ENCODE assay signal across 14 mouse cellular contexts in genomic region chr13:48913141-48913540, GRCm38 (mm10). TPM values are rescaled to one million over a fixed set of nuclear protein-coding genes. Genes with fewer than 3 reads are reported as not detected.
DNase-seq lines count a peak whose midpoint lies in the region; ATAC-seq and TF ChIP-seq lines count a peak whose summit lies in the region.
"Had no signal": no experiment of that assay in that cellular context is flagged by ENCODE, and none has a peak within 500 bp of the region (broad histone marks: within the 10 kb centered on the region; RNA-seq: fewer than 3 reads in every experiment).

No protein-coding gene starts in this region.

- no peak for ATAC-seq in heart, embryonic 13.5 days (ENCODE audit: extremely low read depth, insufficient number of reproducible peaks, low FRiP score, low TSS enrichment)
- peak; percentile 32 for ATAC-seq in Patski
- ATAC-seq in hindbrain, embryonic 14.5 days (ENCODE audit: low FRiP score) = no peak
- ATAC-seq: activated CD4-positive, CD25-positive, alpha-beta regulatory T cell, adult 4 months; forebrain, embryonic 13.5 days; forebrain, embryonic 15.5 days; forebrain, postnatal 0 days had no signal

- POLR2A ChIA-PET in Patski (lab: Charles Lee) = interaction anchor here (0.8 to 1.3 kb wide), 3 partner anchors 10 to 40 kb away, joined by 3 read pairs; no protein-coding TSS in a partner anchor

- H3K36me3 ChIP-seq in heart, embryonic 13.5 days = peaks cover 89% of the 10 kb centered on the region
- peaks cover 55% of the 10 kb centered on the region for H3K36me3 ChIP-seq in hindbrain, embryonic 14.5 days (replicated peaks; ENCODE audit: control insufficient read depth, insufficient read depth)

- no peak for DNase-seq in heart, adult 9 months (ENCODE audit: low spot score in 2 of 2)
- DNase-seq in MN1 (ENCODE audit: low spot score) = peak; percentile 34
- no peak for DNase-seq in Patski (ENCODE audit: low read depth, low spot score)
- DNase-seq in cerebellum, adult 9-11 months = no peak
- DNase-seq in hindbrain, embryonic 14.5 days (ENCODE audit: low spot score) = no peak
- DNase-seq: cerebellum, adult 8-10 months had no signal

- H3K4me2 ChIP-seq in heart, embryonic 13.5 days = no peak overlapping the region
- no peak overlapping the region for H3K4me2 ChIP-seq in hindbrain, embryonic 14.5 days (replicated peaks)
- H3K4me2 ChIP-seq: embryonic facial prominence, embryonic 12.5 days; forebrain, embryonic 13.5 days; forebrain, embryonic 15.5 days had no signal

- in situ Hi-C loops in Patski (cut with MboI; ENCODE audit: low pct_unique_long_range_greater_than_20kb) = no loop called here

- H3K27ac ChIP-seq in heart, embryonic 13.5 days (replicated peaks) = 0 out of 2 replicates have a peak overlapping the region, but pooled peaks have one; percentile 24
- H3K27ac ChIP-seq in olfactory bulb, adult 2 months (ENCODE audit: insufficient read depth, low read depth, low read length) = 0 out of 2 replicates have a peak overlapping the region, but pooled peaks have one; percentile 20
- no peak overlapping the region for H3K27ac ChIP-seq in hindbrain, embryonic 14.5 days
- H3K27ac ChIP-seq: embryonic facial prominence, embryonic 10.5 days; embryonic facial prominence, embryonic 12.5 days; forebrain, embryonic 13.5 days; forebrain, embryonic 15.5 days had no signal

- H3K9ac ChIP-seq in heart, embryonic 13.5 days = no peak overlapping the region
- no peak overlapping the region for H3K9ac ChIP-seq in hindbrain, embryonic 14.5 days
- H3K9ac ChIP-seq: embryonic facial prominence, embryonic 12.5 days; forebrain, embryonic 13.5 days; forebrain, embryonic 15.5 days; forebrain, postnatal 0 days had no signal

- no peaks in the 10 kb centered on the region for H3K27me3 ChIP-seq in heart, embryonic 13.5 days (replicated peaks)
- no peaks in the 10 kb centered on the region for H3K27me3 ChIP-seq in Patski
- H3K27me3 ChIP-seq in hindbrain, embryonic 14.5 days (ENCODE audit: control insufficient read depth, insufficient read depth, low read length) = no peaks in the 10 kb centered on the region
- H3K27me3 ChIP-seq: embryonic facial prominence, embryonic 12.5 days; forebrain, embryonic 13.5 days; forebrain, embryonic 15.5 days had no signal

- WGBS in heart, embryonic 13.5 days = 88% methylated on average over 3 of the region's 3 CpGs
- WGBS in olfactory bulb, adult 2 months = 61% methylated on average over 3 of the region's 3 CpGs
- WGBS in hindbrain, embryonic 14.5 days = 83% methylated on average over 3 of the region's 3 CpGs

- H3K9me3 ChIP-seq in heart, embryonic 13.5 days = no peaks in the 10 kb centered on the region
- H3K9me3 ChIP-seq in hindbrain, embryonic 14.5 days (ENCODE audit: control insufficient read depth, low read length) = no peaks in the 10 kb centered on the region
- H3K9me3 ChIP-seq: embryonic facial prominence, embryonic 10.5 days; embryonic facial prominence, embryonic 12.5 days; forebrain, embryonic 13.5 days; forebrain, embryonic 15.5 days had no signal

- CTCF ChIA-PET in Patski (lab: Charles Lee) = interaction anchor here (1.0 kb wide), 1 partner anchor 53 kb away, joined by 3 read pairs; no protein-coding TSS in a partner anchor

- H3K4me3 ChIP-seq in heart, embryonic 13.5 days = no peak overlapping the region
- H3K4me3 ChIP-seq in olfactory bulb, adult 2 months (ENCODE audit: insufficient read depth, low read depth, low read length) = no peak overlapping the region
- no peak overlapping the region for H3K4me3 ChIP-seq in hindbrain, embryonic 14.5 days (replicated peaks; ENCODE audit: low read length)
- H3K4me3 ChIP-seq: embryonic facial prominence, embryonic 10.5 days; embryonic facial prominence, embryonic 12.5 days; forebrain, embryonic 13.5 days; forebrain, embryonic 15.5 days had no signal

- peaks cover 27% of the 10 kb centered on the region for H3K4me1 ChIP-seq in heart, embryonic 13.5 days
- H3K4me1 ChIP-seq in olfactory bulb, adult 2 months (ENCODE audit: control insufficient read depth, insufficient read depth, low read length) = peaks cover 11% of the 10 kb centered on the region
- H3K4me1 ChIP-seq in hindbrain, embryonic 14.5 days (replicated peaks; ENCODE audit: control insufficient read depth, insufficient read depth, low read length) = no peaks in the 10 kb centered on the region
- H3K4me1 ChIP-seq: embryonic facial prominence, embryonic 10.5 days; embryonic facial prominence, embryonic 12.5 days had no signal

- no peak for TF ChIP-seq CTCF in Patski (IDR thresholded peaks at IDR 0.05)
- no peak for TF ChIP-seq CTCF in olfactory bulb, adult 2 months (IDR thresholded peaks at IDR 0.05; ENCODE audit: insufficient read depth, low read depth, low read length)

- no peak for TF ChIP-seq POLR2A in olfactory bulb, adult 2 months (IDR thresholded peaks at IDR 0.05; ENCODE audit: insufficient read depth, low read depth, low read length)

RNA-seq across cellular contexts. Expression of gene Phf2, which starts 42.2 kb away (rescaled TPM):
- polyA plus RNA-seq in heart, embryonic 13.5 days (2015; fragmentation: Nextera tagmentation; extraction: Ambion mirVana) = 3.6 and 4.3 TPM in 2 replicates
- polyA plus RNA-seq in Patski (2021) = 41.5 TPM
- 83.3 TPM in 1 of 2 replicates, not detected in the other for polyA plus RNA-seq in olfactory bulb, adult 2 months (2012; ENCODE audit: insufficient read depth, insufficient read length, low replicate concordance, missing spikeins)
- polyA plus RNA-seq in hindbrain, embryonic 14.5 days (2014; fragmentation: Nextera tagmentation; extraction: Ambion mirVana) = 10.8 and 11.2 TPM in 2 replicates

RNA-seq across cellular contexts. Expression of gene Fam120a, which starts 54.7 kb away (rescaled TPM):
- 17.2 and 17.8 TPM in 2 replicates for polyA plus RNA-seq in heart, embryonic 13.5 days (2015; fragmentation: Nextera tagmentation; extraction: Ambion mirVana)
- polyA plus RNA-seq in Patski (2021) = 172 TPM
- polyA plus RNA-seq in olfactory bulb, adult 2 months (2012; ENCODE audit: insufficient read depth, insufficient read length, low replicate concordance, missing spikeins) = 79.3 TPM in 1 of 2 replicates, not detected in the other
- polyA plus RNA-seq in hindbrain, embryonic 14.5 days (2014; fragmentation: Nextera tagmentation; extraction: Ambion mirVana) = 15.3 and 16.6 TPM in 2 replicates
